Mouse (Mus musculus): ENCODE measurements at regions not wholly inside any gene's neighbourhood (a gene's known extent, or its start where the extent isn't known, plus 50 kb on each side); places are given as distances from the start of the nearest gene placed in this dataset.

DNA sequence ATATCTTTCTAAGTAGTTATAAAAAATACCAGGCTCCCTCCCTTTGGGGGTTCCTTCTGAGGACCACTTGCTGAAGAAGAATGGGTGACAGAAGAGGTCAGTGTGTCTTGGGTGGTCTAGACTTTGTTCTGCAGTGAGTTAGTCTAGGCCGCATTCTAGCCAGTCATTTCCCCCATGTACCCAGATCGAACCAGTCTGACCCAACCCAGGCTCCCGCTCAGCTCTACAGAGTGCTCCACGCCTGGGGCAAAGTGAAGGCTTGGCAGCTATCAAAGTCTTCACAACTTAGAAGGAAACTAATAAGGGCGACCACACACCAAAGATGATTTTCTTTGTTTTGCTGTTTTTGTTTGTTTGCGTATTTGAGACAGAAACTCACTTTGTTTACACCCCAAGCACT, 92.4 kb upstream of the Marcks start:
- TF ChIP-seq CTCF (IDR thresholded peaks at IDR 0.05; ENCODE audit: borderline replicate concordance, extremely low read depth, insufficient read depth, insufficient read length) (no peak), POLR2A (IDR thresholded peaks at IDR 0.05; ENCODE audit: borderline replicate concordance, extremely low read depth, insufficient read depth, insufficient read length, poor library complexity, severe bottlenecking) (no peak)
- DNase-seq (ENCODE audit: low read depth), result no peak

DNA sequence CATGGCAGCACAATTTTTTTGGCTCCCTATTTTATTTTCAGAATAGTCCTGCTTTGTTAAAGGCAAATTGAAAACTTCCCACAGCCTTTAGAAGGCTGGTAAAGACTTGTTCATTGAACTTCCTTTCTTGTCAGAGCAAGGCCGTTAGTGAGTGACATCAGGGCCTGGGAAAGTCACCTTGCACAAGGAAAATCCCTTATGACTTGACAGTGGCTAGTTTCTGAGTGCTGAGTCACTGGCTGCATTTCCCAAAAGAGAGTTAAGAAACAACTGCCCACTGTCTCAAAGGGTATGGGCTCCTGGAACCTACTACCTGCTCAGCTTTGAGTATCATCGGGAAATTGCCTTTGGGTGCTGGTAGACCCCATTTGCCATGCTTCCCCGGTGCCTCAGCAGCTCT, 89.2 kb upstream of the Marcks start:
- no peak for DNase-seq (ENCODE audit: low read depth)

DNA sequence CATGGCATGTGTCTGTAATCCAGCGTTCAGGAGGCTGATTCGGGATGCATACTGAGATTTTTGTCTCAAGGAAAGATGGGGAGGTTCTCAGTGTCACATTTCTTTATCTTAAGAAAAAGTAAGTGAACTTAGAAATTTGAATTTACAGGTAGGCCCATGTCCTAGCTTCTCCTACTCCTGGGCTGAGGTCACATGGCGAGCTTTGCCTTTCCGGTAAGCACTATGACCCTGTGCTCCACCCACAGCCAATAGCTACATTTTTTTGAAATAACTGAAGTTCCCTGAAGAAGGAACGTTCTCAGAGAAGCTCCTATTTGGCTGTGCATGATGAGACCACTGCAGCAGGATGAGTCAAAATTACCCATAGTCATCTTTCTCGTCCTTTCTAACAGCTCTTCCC, 83.0 kb upstream of the Marcks start:
- no peak for DNase-seq (ENCODE audit: low read depth)
- TF ChIP-seq POLR2A (IDR thresholded peaks at IDR 0.05; ENCODE audit: borderline replicate concordance, extremely low read depth, insufficient read depth, insufficient read length, poor library complexity, severe bottlenecking), result no peak
- no peak for TF ChIP-seq CTCF (IDR thresholded peaks at IDR 0.05; ENCODE audit: borderline replicate concordance, extremely low read depth, insufficient read depth, insufficient read length)

More for the DNA sequence above, 89.2 kb upstream of the Marcks start:
- TF ChIP-seq POLR2A (IDR thresholded peaks at IDR 0.05; ENCODE audit: borderline replicate concordance, extremely low read depth, insufficient read depth, insufficient read length, poor library complexity, severe bottlenecking) (no peak), CTCF (IDR thresholded peaks at IDR 0.05; ENCODE audit: borderline replicate concordance, extremely low read depth, insufficient read depth, insufficient read length) (no peak)

DNA sequence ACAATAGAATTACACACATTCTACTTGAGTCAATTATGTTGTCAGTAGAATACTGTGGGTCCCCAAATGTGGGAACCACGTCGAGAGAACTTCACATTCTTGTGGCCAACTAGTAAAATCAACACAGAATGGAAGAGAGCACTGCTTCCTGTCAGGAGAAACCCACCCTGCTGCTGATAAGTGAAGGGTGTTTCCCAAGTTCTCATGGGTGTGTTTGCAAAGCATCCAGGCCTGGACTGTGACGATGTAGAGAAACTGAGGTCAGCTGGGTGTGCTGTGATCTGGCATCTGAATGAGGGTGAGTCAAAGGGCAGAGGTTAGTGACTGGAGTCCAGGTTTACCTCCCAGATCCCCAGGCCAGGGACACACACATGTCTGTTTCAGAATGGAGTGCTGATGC, 81.7 kb upstream of the Marcks start:
- no peak for DNase-seq (ENCODE audit: low read depth)
- TF ChIP-seq POLR2A (IDR thresholded peaks at IDR 0.05; ENCODE audit: borderline replicate concordance, extremely low read depth, insufficient read depth, insufficient read length, poor library complexity, severe bottlenecking) (no peak), CTCF (IDR thresholded peaks at IDR 0.05; ENCODE audit: borderline replicate concordance, extremely low read depth, insufficient read depth, insufficient read length) (no peak)

DNA sequence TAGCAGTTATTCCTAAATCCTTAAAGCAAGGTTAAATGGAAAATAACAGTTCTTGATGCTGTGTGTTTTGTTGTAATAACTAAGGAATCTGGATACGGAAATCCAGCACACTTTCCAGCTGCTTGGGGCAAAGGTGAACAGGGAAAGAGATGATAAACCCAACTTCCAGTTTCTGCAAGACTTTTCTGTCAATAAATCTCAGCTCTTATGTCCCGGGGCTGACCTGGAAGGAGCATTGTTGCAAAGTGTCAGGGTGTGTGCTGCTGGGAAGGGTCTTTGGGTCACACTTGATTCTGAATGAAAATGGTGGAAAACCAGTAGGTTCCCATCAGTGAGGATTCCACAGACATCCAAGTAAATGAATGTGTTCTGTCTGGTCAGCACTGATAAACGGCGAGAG, 81.2 kb upstream of the Marcks start:
- DNase-seq (ENCODE audit: low read depth), result no peak
- no peak for TF ChIP-seq CTCF (IDR thresholded peaks at IDR 0.05; ENCODE audit: borderline replicate concordance, extremely low read depth, insufficient read depth, insufficient read length)
- TF ChIP-seq POLR2A (IDR thresholded peaks at IDR 0.05; ENCODE audit: borderline replicate concordance, extremely low read depth, insufficient read depth, insufficient read length, poor library complexity, severe bottlenecking), result no peak

DNA sequence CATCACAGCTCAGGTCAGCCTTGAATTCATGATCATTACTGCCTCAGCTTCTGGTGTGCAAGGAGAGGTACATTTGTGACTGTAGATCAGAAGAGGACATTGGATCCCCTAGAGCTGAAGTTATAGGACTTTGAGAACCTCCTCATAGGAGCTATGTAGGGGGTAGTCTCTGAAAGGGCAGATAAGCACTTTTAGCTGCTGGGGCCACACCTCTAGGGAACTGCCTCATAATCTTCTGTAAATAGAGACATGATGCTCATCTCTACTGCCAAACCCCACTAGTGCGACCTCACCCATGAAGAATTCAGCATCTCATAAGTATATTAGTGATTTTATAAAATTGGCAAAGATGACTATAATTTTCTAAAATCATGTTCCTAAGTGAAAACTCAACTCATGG, 80.7 kb upstream of the Marcks start:
- TF ChIP-seq POLR2A (IDR thresholded peaks at IDR 0.05; ENCODE audit: borderline replicate concordance, extremely low read depth, insufficient read depth, insufficient read length, poor library complexity, severe bottlenecking) (no peak), CTCF (IDR thresholded peaks at IDR 0.05; ENCODE audit: borderline replicate concordance, extremely low read depth, insufficient read depth, insufficient read length) (no peak)
- DNase-seq (ENCODE audit: low read depth), result no peak

DNA sequence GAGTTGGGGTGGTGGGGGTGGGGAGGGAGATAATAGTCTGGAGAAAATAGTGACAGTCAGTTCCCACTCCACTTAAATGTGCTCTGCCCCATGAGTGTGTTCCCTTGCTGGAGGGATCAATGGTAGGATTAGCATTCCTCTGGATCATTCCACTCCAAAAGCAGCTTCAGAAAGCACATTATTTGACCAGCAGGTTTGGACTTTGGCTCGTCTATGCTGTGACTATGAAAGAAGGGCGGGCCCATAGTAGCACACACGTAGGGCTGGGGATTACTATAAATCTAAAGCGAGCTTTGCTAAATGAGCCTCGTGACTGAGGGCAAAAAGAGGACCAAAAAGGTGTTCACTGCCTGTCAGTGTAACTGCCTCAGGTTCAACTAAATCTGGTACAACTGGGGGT, 75.9 kb upstream of the Marcks start:
- no peak for DNase-seq (ENCODE audit: low read depth)
- TF ChIP-seq CTCF (IDR thresholded peaks at IDR 0.05; ENCODE audit: borderline replicate concordance, extremely low read depth, insufficient read depth, insufficient read length), result no peak
- no peak for TF ChIP-seq POLR2A (IDR thresholded peaks at IDR 0.05; ENCODE audit: borderline replicate concordance, extremely low read depth, insufficient read depth, insufficient read length, poor library complexity, severe bottlenecking)

DNA sequence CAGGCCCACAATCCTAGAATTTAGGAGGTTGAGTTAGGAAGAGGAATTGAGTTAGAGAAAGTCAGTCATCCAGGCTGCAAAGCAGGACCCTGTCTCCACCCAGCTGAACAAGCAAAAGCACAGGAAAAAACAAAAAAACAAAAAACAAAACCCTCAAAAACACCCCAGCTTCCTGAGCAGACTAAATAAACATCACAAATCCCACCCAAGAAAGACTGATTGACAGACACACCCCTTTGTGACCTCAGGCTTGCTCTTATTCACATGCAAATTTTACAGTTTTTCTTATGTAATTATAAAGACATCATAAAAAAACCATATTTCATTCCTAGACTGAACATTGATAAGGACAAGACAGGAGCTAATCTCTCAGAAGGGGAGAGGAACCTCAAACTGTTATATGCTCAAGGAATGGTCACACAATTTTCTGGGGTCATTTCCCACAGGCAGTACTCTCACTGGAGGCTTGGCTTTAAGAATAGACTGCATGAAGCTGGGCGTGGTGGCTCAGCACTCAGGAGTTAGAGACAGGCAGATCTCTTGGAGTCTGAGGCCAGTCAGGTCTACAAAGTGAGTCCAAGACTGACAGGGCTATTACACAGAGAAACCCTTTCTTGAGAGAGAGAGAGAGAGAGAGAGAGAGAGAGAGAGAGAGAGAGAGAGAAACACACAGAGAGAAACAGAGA, 73.8 kb upstream of the Marcks start:
- TF ChIP-seq CTCF (IDR thresholded peaks at IDR 0.05; ENCODE audit: borderline replicate concordance, extremely low read depth, insufficient read depth, insufficient read length) (no peak), POLR2A (IDR thresholded peaks at IDR 0.05; ENCODE audit: borderline replicate concordance, extremely low read depth, insufficient read depth, insufficient read length, poor library complexity, severe bottlenecking) (no peak)
- DNase-seq (ENCODE audit: low read depth), result no peak

DNA sequence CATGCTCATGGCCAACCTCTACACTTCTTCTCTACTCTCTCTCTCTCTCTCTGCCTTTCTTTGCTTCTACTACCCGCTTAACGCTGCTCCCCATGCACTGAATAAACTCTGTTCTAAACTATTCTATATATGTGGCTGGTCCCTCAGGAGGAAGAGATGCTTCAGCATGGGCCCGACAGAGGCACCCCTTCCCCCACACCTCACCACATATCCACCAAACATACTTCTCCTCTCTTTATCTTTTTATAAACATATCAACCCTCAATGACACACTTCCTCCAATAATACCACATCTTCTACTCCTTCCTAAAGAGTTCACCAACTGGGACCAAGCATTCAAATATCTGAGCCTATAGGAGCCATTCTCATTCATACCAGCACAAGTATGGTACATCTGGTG, 72.6 kb upstream of the Marcks start:
- TF ChIP-seq POLR2A (IDR thresholded peaks at IDR 0.05; ENCODE audit: borderline replicate concordance, extremely low read depth, insufficient read depth, insufficient read length, poor library complexity, severe bottlenecking), result no peak
- TF ChIP-seq CTCF (IDR thresholded peaks at IDR 0.05; ENCODE audit: borderline replicate concordance, extremely low read depth, insufficient read depth, insufficient read length), result no peak
- no peak for DNase-seq (ENCODE audit: low read depth)

DNA sequence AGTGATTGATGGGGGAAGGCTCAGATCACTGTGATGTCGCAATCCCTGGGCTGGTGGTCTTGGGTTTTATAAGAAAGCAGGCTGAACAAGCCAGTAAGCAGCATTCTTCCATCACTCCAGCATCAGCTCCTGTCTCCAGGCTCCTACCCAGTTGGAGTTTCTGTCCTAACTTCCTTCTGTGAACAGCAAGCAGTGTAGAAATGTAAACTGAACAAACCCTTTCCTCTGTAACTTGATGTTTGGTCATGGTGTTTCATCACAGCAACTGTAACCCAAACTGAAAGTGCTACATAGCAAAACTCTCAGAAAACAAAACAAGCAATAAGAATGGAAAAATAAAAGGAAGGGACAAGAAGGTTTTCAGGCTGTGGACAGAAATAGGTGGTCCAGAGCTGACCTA, 71.5 kb upstream of the Marcks start:
- TF ChIP-seq POLR2A (IDR thresholded peaks at IDR 0.05; ENCODE audit: borderline replicate concordance, extremely low read depth, insufficient read depth, insufficient read length, poor library complexity, severe bottlenecking) (no peak), CTCF (IDR thresholded peaks at IDR 0.05; ENCODE audit: borderline replicate concordance, extremely low read depth, insufficient read depth, insufficient read length) (no peak)
- no peak for DNase-seq (ENCODE audit: low read depth)

DNA sequence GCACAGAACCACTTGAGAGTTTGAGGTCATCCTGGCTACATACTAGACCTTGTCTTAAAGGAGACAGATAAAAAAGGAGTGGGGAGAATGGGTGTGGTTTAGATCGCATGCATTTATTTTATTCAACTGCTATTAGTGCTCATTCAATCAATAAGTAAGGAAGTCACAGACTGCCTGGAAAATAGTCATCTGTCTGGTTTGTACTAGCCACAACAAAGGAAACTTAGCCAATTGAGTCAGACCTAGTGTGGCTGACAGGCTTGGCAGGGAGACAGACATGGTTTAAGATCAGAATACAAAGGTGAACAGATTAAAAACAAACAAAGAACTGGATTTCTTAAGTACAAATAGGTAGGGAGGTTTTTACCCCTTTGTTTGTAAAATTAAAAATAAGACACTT, 68.3 kb upstream of the Marcks start:
- DNase-seq (ENCODE audit: low read depth), result no peak
- TF ChIP-seq POLR2A (IDR thresholded peaks at IDR 0.05; ENCODE audit: borderline replicate concordance, extremely low read depth, insufficient read depth, insufficient read length, poor library complexity, severe bottlenecking) (no peak), CTCF (IDR thresholded peaks at IDR 0.05; ENCODE audit: borderline replicate concordance, extremely low read depth, insufficient read depth, insufficient read length) (no peak)

DNA sequence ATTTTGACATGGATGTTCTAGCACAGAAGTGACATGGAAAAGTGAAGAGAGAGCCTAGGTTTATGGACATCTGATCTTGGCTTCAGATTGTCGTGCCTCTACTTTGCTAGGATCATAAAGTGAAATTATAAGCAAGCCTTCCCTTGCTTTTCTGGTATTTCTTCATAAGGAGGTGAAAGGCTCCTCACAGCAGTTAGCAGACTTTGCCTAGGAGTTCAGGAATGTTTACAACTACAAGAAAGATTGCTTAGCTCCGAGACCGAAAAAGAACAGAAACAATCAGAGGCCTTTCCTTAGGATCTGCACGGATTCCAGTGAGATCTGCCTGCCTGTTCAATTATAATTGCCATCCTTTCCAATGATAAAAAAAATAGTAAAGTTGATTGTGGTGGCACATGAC, 67.8 kb upstream of the Marcks start:
- TF ChIP-seq CTCF (IDR thresholded peaks at IDR 0.05; ENCODE audit: borderline replicate concordance, extremely low read depth, insufficient read depth, insufficient read length) (no peak), POLR2A (IDR thresholded peaks at IDR 0.05; ENCODE audit: borderline replicate concordance, extremely low read depth, insufficient read depth, insufficient read length, poor library complexity, severe bottlenecking) (no peak)
- DNase-seq (ENCODE audit: low read depth), result no peak
